Mouse (Mus musculus) hindbrain, embryonic 15.5 days (tissue): ENCODE measurements at regions not wholly inside any gene's neighbourhood (a gene's known extent, or its start where the extent isn't known, plus 50 kb on each side); places are given as distances from the start of the nearest gene placed in this dataset.
"Not testable (repeated sequence)": the region's sequence is repeated elsewhere in the genome, so short reads cannot be mapped to it uniquely, and the experiment has no call there.

ENCODE experiments used
- ATAC-seq: fragments of 200-750 bp; cut with Nextera tagmentation; 2 replicates; pipeline ENCODE4 v1.8.0; 2017; ENCODE audit warnings: low read depth, moderate number of reproducible peaks, moderate TSS enrichment; ENCODE audit not compliant: low FRiP score
- H3K27ac ChIP-seq: fragments of 300-500 bp; sonication (generic); replicated peaks from 2 replicates; pipeline ENCODE4 v1.5.1; 2015; ENCODE audit warnings: mild to moderate bottlenecking, inconsistent platforms
- H3K27me3 ChIP-seq: fragments of 300-500 bp; sonication (generic); 2 replicates; pipeline ENCODE4 v1.6.1; 2015; ENCODE audit warnings: control low read depth, inconsistent platforms
- H3K36me3 ChIP-seq: fragments of 300-500 bp; sonication (generic); 2 replicates; pipeline ENCODE4 v1.6.1; 2015; ENCODE audit warnings: control low read depth, inconsistent platforms
- H3K4me1 ChIP-seq: fragments of 300-500 bp; sonication (generic); replicated peaks from 2 replicates; pipeline ENCODE4 v1.6.1; 2015; ENCODE audit warnings: control low read depth, inconsistent platforms
- H3K4me2 ChIP-seq: fragments of 300-500 bp; sonication (generic); 2 replicates; pipeline ENCODE4 v1.6.1; 2015; ENCODE audit warnings: moderate library complexity, mild to moderate bottlenecking, inconsistent platforms
- H3K4me3 ChIP-seq: fragments of 300-500 bp; sonication (generic); 2 replicates; pipeline ENCODE4 v1.5.1; 2015; ENCODE audit warnings: mild to moderate bottlenecking, inconsistent platforms
- H3K9ac ChIP-seq: fragments of 300-500 bp; sonication (generic); 2 replicates; pipeline ENCODE4 v1.6.1; 2015; ENCODE audit warnings: inconsistent platforms
- H3K9me3 ChIP-seq: fragments of 300-500 bp; sonication (generic); 2 replicates; pipeline ENCODE4 v1.6.1; 2016; ENCODE audit warnings: control low read depth, inconsistent platforms
- WGBS: fragments of 180-500 bp; shearing (Covaris S2); methylation state at CpG from one replicate; pipeline ENCODE4 v1.1.7; 2015; 5-methylcytosine and 5-hydroxymethylcytosine counted together

GRCm38 (mm10) chr7:116620381-116620780, 116.2 kb downstream of the Nucb2 start:
- ATAC-seq: no peak
- no peak overlapping the region for H3K9ac ChIP-seq
- no peak overlapping the region for H3K4me2 ChIP-seq
- H3K9me3 ChIP-seq: no peaks in the 10 kb centered on the region
- no peaks in the 10 kb centered on the region for H3K36me3 ChIP-seq
- 79% methylated on average over 4 of the region's 4 CpGs for WGBS
- H3K27me3 ChIP-seq: no peaks in the 10 kb centered on the region
- no peaks in the 10 kb centered on the region for H3K4me1 ChIP-seq
- H3K4me3 ChIP-seq: no peak overlapping the region
- H3K27ac ChIP-seq: no peak overlapping the region

GRCm38 (mm10) chr7:116633210-116633609, 129.0 kb downstream of the Nucb2 start:
- 40% methylated on average over 3 of the region's 3 CpGs for WGBS
- H3K4me3 ChIP-seq: no peak overlapping the region
- H3K9ac ChIP-seq: no peak overlapping the region
- H3K4me1 ChIP-seq: 0 out of 2 replicates have a peak, but pooled peaks cover 2% of the 10 kb centered on the region
- peak overlapping the region; percentile 73; the same call in 1 of the 2 replicates for H3K27ac ChIP-seq
- H3K27me3 ChIP-seq: no peaks in the 10 kb centered on the region
- no peaks in the 10 kb centered on the region for H3K36me3 ChIP-seq
- no peak overlapping the region for H3K4me2 ChIP-seq
- peak; percentile 66; the same call in 1 of the 2 replicates for ATAC-seq
- H3K9me3 ChIP-seq: no peaks in the 10 kb centered on the region

GRCm38 (mm10) chr7:116644902-116645650, 140.9 kb downstream of the Nucb2 start:
- peak; percentile 51; the same call in 1 of the 2 replicates for ATAC-seq
- no peaks in the 10 kb centered on the region for H3K36me3 ChIP-seq
- no peak overlapping the region for H3K9ac ChIP-seq
- no peak overlapping the region for H3K27ac ChIP-seq
- no peak overlapping the region for H3K4me3 ChIP-seq
- 49% methylated on average over 10 of the region's 10 CpGs for WGBS
- no peak overlapping the region for H3K4me2 ChIP-seq
- H3K4me1 ChIP-seq: no peaks in the 10 kb centered on the region
- H3K9me3 ChIP-seq: no peaks in the 10 kb centered on the region
- no peaks in the 10 kb centered on the region for H3K27me3 ChIP-seq

- no peaks in the 10 kb centered on the region for H3K27me3 ChIP-seq
- H3K4me2 ChIP-seq: no peak overlapping the region
- no peak for ATAC-seq
- H3K9me3 ChIP-seq: no peaks in the 10 kb centered on the region
- H3K9ac ChIP-seq: no peak overlapping the region
- no peaks in the 10 kb centered on the region for H3K36me3 ChIP-seq
- 56% methylated on average over 10 of the region's 10 CpGs for WGBS
- H3K27ac ChIP-seq: no peak overlapping the region
- H3K4me3 ChIP-seq: no peak overlapping the region
- H3K4me1 ChIP-seq: 0 out of 2 replicates have a peak, but pooled peaks cover 5% of the 10 kb centered on the region
Measured at GRCm38 (mm10) chr7:116654466-116654865, 150.3 kb downstream of the Nucb2 start.

GRCm38 (mm10) chr7:116657040-116657439, 152.9 kb downstream of the Nucb2 start:
- not testable (repeated sequence) for ATAC-seq, H3K36me3 ChIP-seq, H3K27ac ChIP-seq, H3K4me2 ChIP-seq, H3K9me3 ChIP-seq, H3K27me3 ChIP-seq, H3K4me3 ChIP-seq, H3K4me1 ChIP-seq, H3K9ac ChIP-seq
- 91% methylated on average over 6 of the region's 6 CpGs for WGBS

- ATAC-seq: no peak
- WGBS: 90% methylated on average over 15 of the region's 15 CpGs
- H3K4me2 ChIP-seq: no peak overlapping the region
- no peak overlapping the region for H3K27ac ChIP-seq
- no peak overlapping the region for H3K9ac ChIP-seq
- no peaks in the 10 kb centered on the region for H3K9me3 ChIP-seq
- no peak overlapping the region for H3K4me3 ChIP-seq
- no peaks in the 10 kb centered on the region for H3K27me3 ChIP-seq
- H3K36me3 ChIP-seq: no peaks in the 10 kb centered on the region
- H3K4me1 ChIP-seq: no peaks in the 10 kb centered on the region
Measured at GRCm38 (mm10) chr7:116665581-116665980, 161.4 kb downstream of the Nucb2 start.

GRCm38 (mm10) chr7:116674199-116675019, 170.2 kb downstream of the Nucb2 start:
- ATAC-seq: no peak
- Histone ChIP-seq H3K9me3 (no peaks in the 10 kb centered on the region), H3K4me3 (no peak overlapping the region), H3K27ac (no peak overlapping the region), H3K27me3 (no peaks in the 10 kb centered on the region), H3K4me1 (peaks cover 12% of the 10 kb centered on the region), H3K4me2 (peak overlapping the region; percentile 24; the same call in 1 of the 2 replicates), H3K9ac (no peak overlapping the region), H3K36me3 (no peaks in the 10 kb centered on the region)
- WGBS: 58% methylated on average over 16 of the region's 16 CpGs

GRCm38 (mm10) chr7:116676696-116677095, 172.5 kb downstream of the Nucb2 start:
- H3K27me3 ChIP-seq: no peaks in the 10 kb centered on the region
- 79% methylated on average over 1 of the region's 1 CpGs for WGBS
- H3K36me3 ChIP-seq: no peaks in the 10 kb centered on the region
- H3K4me1 ChIP-seq: peaks cover 24% of the 10 kb centered on the region
- H3K9me3 ChIP-seq: no peaks in the 10 kb centered on the region
- no peak overlapping the region for H3K9ac ChIP-seq
- no peak overlapping the region for H3K27ac ChIP-seq
- no peak overlapping the region for H3K4me2 ChIP-seq
- no peak overlapping the region for H3K4me3 ChIP-seq
- ATAC-seq: no peak

- ATAC-seq: no peak
- no peak overlapping the region for H3K9ac ChIP-seq
- H3K4me1 ChIP-seq: peaks cover 23% of the 10 kb centered on the region
- H3K27me3 ChIP-seq: no peaks in the 10 kb centered on the region
- 85% methylated on average over 4 of the region's 4 CpGs for WGBS
- H3K36me3 ChIP-seq: no peaks in the 10 kb centered on the region
- H3K4me3 ChIP-seq: no peak overlapping the region
- no peak overlapping the region for H3K4me2 ChIP-seq
- no peak overlapping the region for H3K27ac ChIP-seq
- H3K9me3 ChIP-seq: no peaks in the 10 kb centered on the region
Measured at GRCm38 (mm10) chr7:116679195-116679594, 175.0 kb downstream of the Nucb2 start.

GRCm38 (mm10) chr7:116680523-116680922, 176.4 kb downstream of the Nucb2 start:
- no peaks in the 10 kb centered on the region for H3K27me3 ChIP-seq
- no peak overlapping the region for H3K9ac ChIP-seq
- no peak overlapping the region for H3K4me2 ChIP-seq
- 68% methylated on average over 3 of the region's 3 CpGs for WGBS
- no peaks in the 10 kb centered on the region for H3K36me3 ChIP-seq
- no peak overlapping the region for H3K4me3 ChIP-seq
- peaks cover 16% of the 10 kb centered on the region for H3K4me1 ChIP-seq
- no peaks in the 10 kb centered on the region for H3K9me3 ChIP-seq
- ATAC-seq: no peak; the same call in 1 of the 2 replicates
- H3K27ac ChIP-seq: no peak overlapping the region; the same call in 1 of the 2 replicates

- Histone ChIP-seq H3K9me3 (no peaks in the 10 kb centered on the region), H3K4me2 (no peak overlapping the region), H3K36me3 (no peaks in the 10 kb centered on the region), H3K4me1 (peaks cover 16% of the 10 kb centered on the region), H3K27me3 (no peaks in the 10 kb centered on the region), H3K4me3 (no peak overlapping the region), H3K27ac (0 out of 2 replicates have a peak overlapping the region, but pooled peaks have one; percentile 42), H3K9ac (no peak overlapping the region)
- ATAC-seq: peak; percentile 81
- WGBS: 36% methylated on average over 8 of the region's 8 CpGs
Measured at GRCm38 (mm10) chr7:116681268-116681667, 177.1 kb downstream of the Nucb2 start.

- Histone ChIP-seq H3K27me3 (no peaks in the 10 kb centered on the region), H3K4me3 (no peak overlapping the region), H3K4me2 (no peak overlapping the region), H3K27ac (no peak overlapping the region), H3K4me1 (peaks cover 5% of the 10 kb centered on the region), H3K9ac (no peak overlapping the region), H3K36me3 (no peaks in the 10 kb centered on the region), H3K9me3 (0 out of 2 replicates have a peak, but pooled peaks cover 2% of the 10 kb centered on the region)
- no peak for ATAC-seq
- WGBS: 79% methylated on average over 2 of the region's 2 CpGs
Measured at GRCm38 (mm10) chr7:116700409-116700808, 196.2 kb downstream of the Nucb2 start.
